In the genomic region with DNA sequence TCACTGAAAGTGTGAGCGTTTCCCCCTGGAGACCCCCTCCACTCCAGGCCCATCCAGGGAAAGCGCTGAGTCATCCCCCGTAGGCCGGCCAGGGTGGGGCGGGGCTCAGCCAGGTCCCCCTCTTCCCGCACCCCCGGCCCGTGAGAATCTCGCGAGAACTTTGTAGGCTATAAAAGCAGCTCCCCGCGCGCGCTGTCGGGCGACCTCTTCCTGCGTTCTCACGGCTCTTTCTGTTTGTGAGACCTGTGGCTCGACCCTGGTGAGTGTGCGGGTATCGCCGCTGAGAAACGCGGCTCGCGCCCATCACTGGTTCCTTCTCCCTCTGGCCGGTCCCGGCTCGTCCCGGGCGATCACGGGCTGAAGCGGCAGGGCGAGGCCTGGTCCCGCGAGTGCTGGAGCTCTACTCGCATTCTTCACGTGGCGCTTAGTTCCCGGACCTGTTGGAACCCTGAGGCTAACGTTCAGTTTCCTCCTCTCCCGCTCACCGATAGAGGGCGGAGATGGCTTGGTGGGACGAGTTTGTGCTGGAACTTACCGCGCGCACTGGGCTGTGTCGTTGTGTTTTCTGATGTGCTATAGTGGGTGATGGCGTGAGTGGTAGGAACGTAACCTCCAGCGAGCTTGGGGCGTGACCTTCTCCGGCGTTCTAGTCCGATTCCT, we compare ENCODE assay signal across 1 mouse cellular context.
A peak's percentile ranks its signal among the peaks of the same experiment; 100 is the strongest.
TF ChIP-seq lines count a peak whose summit lies in the region.

Prdx1 (plus strand) TSS at position 143 of the 660 bp plus-strand sequence.

TF ChIP-seq in CH12.LX, 34 proteins besides CTCF, POLR2A, EP300 and RAD21 (continued from another document):
- TF ChIP-seq PAX5 (IDR thresholded peaks at IDR 0.05; ENCODE audit: low read length) = no peak
- TF ChIP-seq MAZ (IDR thresholded peaks at IDR 0.05; ENCODE audit: low read depth, low read length) = peak; percentile 86
- no peak; the same call in 1 of the 2 replicates for TF ChIP-seq USF2 (conservative IDR thresholded peaks at IDR 0.05; ENCODE audit: low read depth, low read length)
- TF ChIP-seq POLR2AphosphoS2 (IDR thresholded peaks at IDR 0.05; ENCODE audit: low read depth, low read length) = peak; percentile 99
- peak; percentile 95 for TF ChIP-seq SIN3A (IDR thresholded peaks at IDR 0.05; ENCODE audit: low read length)
- TF ChIP-seq MXI1 (IDR thresholded peaks at IDR 0.05; ENCODE audit: low read depth, low read length) = peak; percentile 98
- TF ChIP-seq SMC3 (IDR thresholded peaks at IDR 0.05; ENCODE audit: low read depth, low read length) = peak; percentile 22; the same call in 1 of the 2 replicates
- peak; percentile 73 for TF ChIP-seq HCFC1 (IDR thresholded peaks at IDR 0.05; ENCODE audit: low read depth, low read length)
- peak; percentile 92 for TF ChIP-seq TCF12 (IDR thresholded peaks at IDR 0.05; ENCODE audit: low read depth, low read length)
- TF ChIP-seq RCOR1 (conservative IDR thresholded peaks at IDR 0.05; ENCODE audit: low read depth, low read length) = peak; percentile 46; the same call in 1 of the 2 replicates
- peak; percentile 99 for TF ChIP-seq CHD2 (IDR thresholded peaks at IDR 0.05; ENCODE audit: low read length)
- peak; percentile 97 for TF ChIP-seq TBP (conservative IDR thresholded peaks at IDR 0.05; ENCODE audit: low read depth, low read length)
- no peak for TF ChIP-seq ZNF384 (IDR thresholded peaks at IDR 0.05; ENCODE audit: low read depth, low read length)
- TF ChIP-seq CHD1 (IDR thresholded peaks at IDR 0.05; ENCODE audit: low read depth, low read length) = no peak
- TF ChIP-seq USF1 (IDR thresholded peaks at IDR 0.05; ENCODE audit: low read depth, low read length) = peak; percentile 28
- TF ChIP-seq MAFK (IDR thresholded peaks at IDR 0.05; ENCODE audit: insufficient replicate concordance, low read length) = peak; percentile 96
- TF ChIP-seq MAX (IDR thresholded peaks at IDR 0.05; ENCODE audit: low read length) = peak; percentile 94
- TF ChIP-seq JUND (conservative IDR thresholded peaks at IDR 0.05; ENCODE audit: low read depth, low read length) = no peak
- TF ChIP-seq ETS1 (conservative IDR thresholded peaks at IDR 0.05; ENCODE audit: low read depth, low read length) = peak; percentile 52
- TF ChIP-seq ZC3H11A (IDR thresholded peaks at IDR 0.05; ENCODE audit: low read depth, low read length) = no peak
- TF ChIP-seq MEF2A (IDR thresholded peaks at IDR 0.05; ENCODE audit: borderline replicate concordance, low read depth, low read length) = peak; percentile 23; the same call in 1 of the 2 replicates
- peak; percentile 99 for TF ChIP-seq ZMIZ1 (IDR thresholded peaks at IDR 0.05; ENCODE audit: low read depth, low read length)
- peak; percentile 60; the same call in 1 of the 2 replicates for TF ChIP-seq MYC (IDR thresholded peaks at IDR 0.05; ENCODE audit: low read depth, low read length)
- peak; percentile 75; the same call in 1 of the 2 replicates for TF ChIP-seq IRF4 (IDR thresholded peaks at IDR 0.05; ENCODE audit: low read depth, low read length)
- TF ChIP-seq NRF1 (IDR thresholded peaks at IDR 0.05; ENCODE audit: low read depth, low read length) = 0 out of 2 replicates have a peak, but pooled peaks have one; percentile 6
- TF ChIP-seq KAT2A (IDR thresholded peaks at IDR 0.05; ENCODE audit: insufficient replicate concordance, low read length) = 0 out of 2 replicates have a peak, but pooled peaks have one; percentile 65
- TF ChIP-seq NELFE (IDR thresholded peaks at IDR 0.05; ENCODE audit: low read depth, low read length) = peak; percentile 100
- peak; percentile 39; the same call in 1 of the 2 replicates for TF ChIP-seq GABPA (IDR thresholded peaks at IDR 0.05; ENCODE audit: insufficient replicate concordance, low read depth, low read length)
- TF ChIP-seq JUN (IDR thresholded peaks at IDR 0.05; ENCODE audit: insufficient read depth, low read depth, low read length) = no peak
